Mouse (Mus musculus): ENCODE measurements around the gene Pfkp. TPM values are rescaled to one million over a fixed set of nuclear protein-coding genes. Genes with fewer than 3 reads are reported as not detected.

Pfkp gene
- total and polyA plus RNA-seq, 3 experiments = 53.3 to 175 TPM; not detected in 1

DNA sequence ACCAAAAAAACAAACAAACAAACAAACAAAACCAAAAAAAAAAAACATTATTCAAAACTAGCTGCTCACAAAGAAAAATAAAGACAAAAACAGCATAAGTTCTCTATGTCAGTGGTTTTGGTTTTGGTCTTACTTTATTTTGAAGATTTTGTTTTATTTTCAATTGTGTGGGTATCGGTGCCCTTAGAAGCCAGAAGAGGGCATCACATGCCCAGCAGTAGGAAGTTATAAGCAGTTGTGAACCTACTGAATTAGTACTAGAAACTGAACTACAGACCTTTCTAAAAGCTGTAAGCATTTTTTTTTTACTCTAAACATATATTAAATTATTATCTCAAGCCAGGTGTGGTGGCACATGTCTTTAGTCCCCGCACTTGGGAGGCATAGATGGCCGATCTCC, 21.2 kb downstream of the Pfkp start:
- H3K4me1 ChIP-seq (ENCODE audit: control insufficient read depth in 1 of 2, insufficient read depth in 2 of 2, low read length in 2 of 2) = peaks cover 7 to 8% of the 10 kb centered on the region in 2 experiments; a peak in 3 of 4 replicates
- peak in 1 of 3 experiments; percentile 40; a peak in 2 of 6 replicates for TF ChIP-seq CTCF (IDR thresholded peaks at IDR 0.05 in 2 of 3, conservative IDR thresholded peaks at IDR 0.05 in 1 of 3; ENCODE audit: control insufficient read depth in 1 of 3, insufficient read depth in 1 of 3, low read depth in 2 of 3, low read length in 3 of 3, poor library complexity in 1 of 3, severe bottlenecking in 1 of 3)
- TF ChIP-seq ZC3H11A (IDR thresholded peaks at IDR 0.05; ENCODE audit: low read depth, low read length) = no peak
- peak; percentile 23; the same call in 1 of the 2 replicates for TF ChIP-seq SMC3 (IDR thresholded peaks at IDR 0.05; ENCODE audit: low read depth, low read length)
- no peak for TF ChIP-seq MYC (IDR thresholded peaks at IDR 0.05; ENCODE audit: low read depth, low read length)
- TF ChIP-seq RAD21 (IDR thresholded peaks at IDR 0.05; ENCODE audit: low read depth, low read length) = peak; percentile 30
- TF ChIP-seq TCF12 (IDR thresholded peaks at IDR 0.05; ENCODE audit: low read depth, low read length) = no peak
- no peak for TF ChIP-seq NRF1 (IDR thresholded peaks at IDR 0.05; ENCODE audit: insufficient read depth, low read depth, low read length, poor library complexity, severe bottlenecking)
- H3K36me3 ChIP-seq (ENCODE audit: control insufficient read depth in 1 of 2, insufficient read depth in 2 of 2, low read length in 2 of 2) = peaks cover 15 to 21% of the 10 kb centered on the region in 2 experiments

GRCm38 (mm10) chr13:6626508-6627114, 22.0 kb downstream of the Pfkp start:
- peaks cover 15 to 25% of the 10 kb centered on the region in 2 experiments for H3K36me3 ChIP-seq (ENCODE audit: control insufficient read depth in 1 of 2, insufficient read depth in 2 of 2, low read length in 2 of 2)
- H3K4me3 ChIP-seq (ENCODE audit: control insufficient read depth in 1 of 2, insufficient read depth in 1 of 2, low read depth in 2 of 2, low read length in 2 of 2) = no peak overlapping the region
- no peak for DNase-seq (ENCODE audit: low read depth, low spot score)
- H3K9ac ChIP-seq (ENCODE audit: control insufficient read depth, low read depth, low read length, poor library complexity, severe bottlenecking) = no peak overlapping the region
- TF ChIP-seq CHD1 (IDR thresholded peaks at IDR 0.05; ENCODE audit: low read depth, low read length) (no peak), ZNF384 (IDR thresholded peaks at IDR 0.05; ENCODE audit: low read depth, low read length) (peak; percentile 38; the same call in 1 of the 2 replicates), EP300 (IDR thresholded peaks at IDR 0.05; ENCODE audit: low read depth in 1 of 2, low read length in 2 of 2) (no peak), BHLHE40 (IDR thresholded peaks at IDR 0.05; ENCODE audit: borderline replicate concordance, low read depth, low read length) (no peak)
- H3K4me1 ChIP-seq (ENCODE audit: control insufficient read depth in 1 of 2, insufficient read depth in 2 of 2, low read length in 2 of 2) = peaks cover 7 to 8% of the 10 kb centered on the region in 2 experiments; a peak in 3 of 4 replicates
- H3K27me3 ChIP-seq (ENCODE audit: control insufficient read depth in 1 of 2, insufficient read depth in 2 of 2, low read length in 2 of 2) = no peaks in the 10 kb centered on the region
- peaks cover 14% of the 10 kb centered on the region for H3K79me2 ChIP-seq (ENCODE audit: control insufficient read depth, insufficient read depth, low read length, poor library complexity)
- H3K9me3 ChIP-seq (replicated peaks; ENCODE audit: insufficient read depth, low read length) = no peaks in the 10 kb centered on the region
- no peak overlapping the region for H3K27ac ChIP-seq (ENCODE audit: control insufficient read depth, low read depth, low read length)

More for the DNA sequence above, 21.2 kb downstream of the Pfkp start:
- no peak for DNase-seq (ENCODE audit: low read depth, low spot score)
- Histone ChIP-seq H3K27me3 (ENCODE audit: control insufficient read depth in 1 of 2, insufficient read depth in 2 of 2, low read length in 2 of 2) (no peaks in the 10 kb centered on the region), H3K9me3 (replicated peaks; ENCODE audit: insufficient read depth, low read length) (no peaks in the 10 kb centered on the region), H3K9ac (ENCODE audit: control insufficient read depth, low read depth, low read length, poor library complexity, severe bottlenecking) (no peak overlapping the region), H3K79me2 (ENCODE audit: control insufficient read depth, insufficient read depth, low read length, poor library complexity) (peaks cover 14% of the 10 kb centered on the region), H3K27ac (ENCODE audit: control insufficient read depth, low read depth, low read length) (no peak overlapping the region), H3K4me3 (ENCODE audit: control insufficient read depth in 1 of 2, insufficient read depth in 1 of 2, low read depth in 2 of 2, low read length in 2 of 2) (no peak overlapping the region)

- no peak for DNase-seq (ENCODE audit: low read depth, low spot score)
- Histone ChIP-seq H3K4me3 (ENCODE audit: control insufficient read depth in 1 of 2, insufficient read depth in 1 of 2, low read depth in 2 of 2, low read length in 2 of 2) (no peak overlapping the region), H3K79me2 (ENCODE audit: control insufficient read depth, insufficient read depth, low read length, poor library complexity) (peaks cover 14% of the 10 kb centered on the region), H3K36me3 (ENCODE audit: control insufficient read depth in 1 of 2, insufficient read depth in 2 of 2, low read length in 2 of 2) (peaks cover 15 to 28% of the 10 kb centered on the region in 2 experiments), H3K4me1 (ENCODE audit: control insufficient read depth in 1 of 2, insufficient read depth in 2 of 2, low read length in 2 of 2) (peaks cover 7 to 8% of the 10 kb centered on the region in 2 experiments; a peak in 3 of 4 replicates), H3K9me3 (replicated peaks; ENCODE audit: insufficient read depth, low read length) (no peaks in the 10 kb centered on the region), H3K9ac (ENCODE audit: control insufficient read depth, low read depth, low read length, poor library complexity, severe bottlenecking) (no peak overlapping the region), H3K27ac (ENCODE audit: control insufficient read depth, low read depth, low read length) (no peak overlapping the region), H3K27me3 (ENCODE audit: control insufficient read depth in 1 of 2, insufficient read depth in 2 of 2, low read length in 2 of 2) (no peaks in the 10 kb centered on the region)
- TF ChIP-seq E2F4 (IDR thresholded peaks at IDR 0.05; ENCODE audit: borderline replicate concordance, low read depth, low read length) (no peak), RCOR1 (IDR thresholded peaks at IDR 0.05; ENCODE audit: low read depth, low read length) (no peak), UBTF (IDR thresholded peaks at IDR 0.05; ENCODE audit: borderline replicate concordance, insufficient read depth, low read depth, low read length) (no peak), MAZ (IDR thresholded peaks at IDR 0.05; ENCODE audit: low read depth, low read length) (no peak)
These were observed 22.6 kb downstream of the Pfkp start for GRCm38 (mm10) chr13:6625942-6626341.
